Mouse (Mus musculus): ENCODE measurements around the gene Gnptab. TPM values are rescaled to one million over a fixed set of nuclear protein-coding genes. Genes with fewer than 3 reads are reported as not detected.

Gnptab gene
- polyA plus RNA-seq (2012; rRNA removed; ENCODE audit: low replicate concordance), result 11.9 and 22.0 TPM in 2 replicates

GRCm38 (mm10) chr10:88379013-88379885 is at the start of gene Gnptab, which contains the start of gene Dram1:
TSS of gene Gnptab (plus strand) at chr10:88379132.
TSS of gene Dram1 (minus strand) at chr10:88379080.

GRCm38 (mm10) chr10:88459502-88459992 is 80.6 kb downstream of the Gnptab start, which contains the start of gene Sycp3:
TSS of gene Sycp3 (plus strand) at chr10:88459569.

Other genes with a start within 250 kb of the Gnptab start
- gene Parpbp, start 232.2 kb upstream of the Gnptab start, polyA plus RNA-seq (2012; rRNA removed; ENCODE audit: low replicate concordance), result 0.17 and 0.32 TPM in 2 replicates
- 1.5 and 7.8 TPM in 2 replicates for gene Nup37, start 232.1 kb upstream of the Gnptab start, polyA plus RNA-seq (2012; rRNA removed; ENCODE audit: low replicate concordance)
- 9.9 and 22.2 TPM in 2 replicates for gene Washc3, start 178.0 kb upstream of the Gnptab start, polyA plus RNA-seq (2012; rRNA removed; ENCODE audit: low replicate concordance)
- gene Dram1, start 52 bp upstream of the Gnptab start, polyA plus RNA-seq (2012; rRNA removed; ENCODE audit: low replicate concordance), result 104 and 118 TPM in 2 replicates
- not detected in 2 replicates for gene Sycp3, start 80.4 kb downstream of the Gnptab start, polyA plus RNA-seq (2012; rRNA removed; ENCODE audit: low replicate concordance)
- 453 and 496 TPM in 2 replicates for gene Chpt1, start 124.9 kb downstream of the Gnptab start, polyA plus RNA-seq (2012; rRNA removed; ENCODE audit: low replicate concordance)
- gene Mybpc1, start 226.0 kb downstream of the Gnptab start, polyA plus RNA-seq (2012; rRNA removed; ENCODE audit: low replicate concordance), result 0.11 and 62.1 TPM in 2 replicates

Data from mammary gland, adult 2 months (tissue).